Comparison of ENCODE assay signal across 8 mouse cellular contexts in the genomic region with DNA sequence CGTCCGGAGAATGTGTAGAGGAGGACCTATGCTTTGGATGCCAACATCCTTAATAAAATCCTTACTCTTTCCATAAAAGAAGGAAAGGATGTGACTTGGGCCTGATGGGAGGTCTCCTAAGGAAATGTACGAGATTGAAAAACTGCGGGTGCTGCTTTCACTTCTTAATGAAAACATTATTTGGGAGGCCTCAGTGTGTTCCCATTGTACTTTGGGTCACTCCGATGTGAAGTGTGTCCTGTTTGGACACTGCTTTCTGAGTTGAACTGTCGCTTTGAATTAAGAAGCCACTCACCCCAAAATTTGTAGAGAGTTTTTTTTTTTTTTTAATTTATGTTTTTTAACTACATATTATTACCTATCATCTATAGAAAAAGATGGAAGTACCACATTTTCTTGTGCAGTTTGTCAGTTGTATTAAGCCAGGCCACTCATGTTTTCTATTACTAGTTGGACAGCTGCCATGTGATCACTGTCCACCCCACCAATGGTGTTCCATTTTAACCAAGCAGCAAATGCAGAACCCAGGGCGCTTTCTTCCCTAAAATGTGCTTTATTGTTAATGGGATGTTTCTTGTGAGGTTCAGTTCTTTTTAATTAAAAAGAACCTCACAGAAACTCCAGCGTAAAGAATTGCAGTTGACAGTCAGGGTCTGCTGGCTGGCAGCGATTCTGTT. TPM values are rescaled to one million over a fixed set of nuclear protein-coding genes. Genes with fewer than 3 reads are reported as not detected.
DNase-seq lines count a peak whose midpoint lies in the region; ATAC-seq and TF ChIP-seq lines count a peak whose summit lies in the region.

No protein-coding gene starts in this region.

- no peak for TF ChIP-seq POLR2A in spleen, adult 2 months (IDR thresholded peaks at IDR 0.05; ENCODE audit: low read depth, low read length)

- H3K4me2 ChIP-seq in kidney, postnatal 0 days (ENCODE audit: low read length): peak overlapping the region; percentile 59
- H3K4me2 ChIP-seq in neural tube, embryonic 12.5 days (replicated peaks): peak overlapping the region; percentile 62

- H3K27me3 ChIP-seq in spleen, adult 2 months (ENCODE audit: control insufficient read depth, insufficient read depth, low read length): no peaks in the 10 kb centered on the region
- no peaks in the 10 kb centered on the region for H3K27me3 ChIP-seq in kidney, postnatal 0 days (ENCODE audit: insufficient read depth, low read length)
- H3K27me3 ChIP-seq in neural tube, embryonic 12.5 days (replicated peaks): no peaks in the 10 kb centered on the region

- no peaks in the 10 kb centered on the region for H3K9me3 ChIP-seq in kidney, postnatal 0 days (replicated peaks; ENCODE audit: low read length)
- H3K9me3 ChIP-seq in neural tube, embryonic 12.5 days: no peaks in the 10 kb centered on the region

- DNase-seq in adrenal gland, postnatal 14 days: peak; percentile 5
- DNase-seq in adrenal gland, adult 2 months: no peak
- DNase-seq in spleen, adult 2 months (ENCODE audit: low read depth in 1 of 2, low spot score in 2 of 2): no peak
- DNase-seq in spleen, postnatal 14 days (ENCODE audit: low spot score in 2 of 2): no peak
- peak; percentile 37 for DNase-seq in kidney, postnatal 0 days (ENCODE audit: low spot score)
- no peak for DNase-seq in ovary, postnatal 14 days (ENCODE audit: low spot score)
- DNase-seq in c-Kit-positive CD71-positive TER-119-positive erythroid progenitor cells, embryonic 14.5 days (ENCODE audit: low spot score): no peak

- 33% methylated on average over 9 of the region's 9 CpGs for WGBS in spleen, adult 2 months
- WGBS in kidney, postnatal 0 days: 19% methylated on average over 9 of the region's 9 CpGs
- 22% methylated on average over 9 of the region's 9 CpGs for WGBS in neural tube, embryonic 12.5 days

- no peak overlapping the region for H3K27ac ChIP-seq in spleen, adult 2 months (ENCODE audit: insufficient read depth, low read length)
- H3K27ac ChIP-seq in kidney, postnatal 0 days: peak overlapping the region; percentile 77
- peak overlapping the region; percentile 74; the same call in 1 of the 2 replicates for H3K27ac ChIP-seq in neural tube, embryonic 12.5 days

- peak overlapping the region; percentile 75 for H3K4me3 ChIP-seq in spleen, adult 2 months (ENCODE audit: extremely low read depth, insufficient read depth, insufficient read length)
- H3K4me3 ChIP-seq in kidney, postnatal 0 days (replicated peaks; ENCODE audit: low read depth, low read length): peak overlapping the region; percentile 57
- peak overlapping the region; percentile 64 for H3K4me3 ChIP-seq in neural tube, embryonic 12.5 days

- peak overlapping the region; percentile 70 for H3K9ac ChIP-seq in kidney, postnatal 0 days (ENCODE audit: low read depth, low read length)
- H3K9ac ChIP-seq in neural tube, embryonic 12.5 days: peak overlapping the region; percentile 64

- no peak for ATAC-seq in kidney, postnatal 0 days (replicated peaks; ENCODE audit: low FRiP score, low read depth)
- ATAC-seq in neural tube, embryonic 12.5 days (ENCODE audit: low FRiP score, low read depth): peak; percentile 8; the same call in 1 of the 2 replicates

- no peaks in the 10 kb centered on the region for H3K4me1 ChIP-seq in spleen, adult 2 months (ENCODE audit: control insufficient read depth, insufficient read depth, insufficient read length)
- H3K4me1 ChIP-seq in kidney, postnatal 0 days (replicated peaks; ENCODE audit: insufficient read depth, low read length): no peaks in the 10 kb centered on the region
- H3K4me1 ChIP-seq in neural tube, embryonic 12.5 days: peaks cover 3% of the 10 kb centered on the region; the same call in 1 of the 2 replicates

- H3K36me3 ChIP-seq in spleen, adult 2 months (ENCODE audit: control insufficient read depth, insufficient read depth, low read length): no peaks in the 10 kb centered on the region
- H3K36me3 ChIP-seq in kidney, postnatal 0 days (ENCODE audit: insufficient read depth, low read length): no peaks in the 10 kb centered on the region
- no peaks in the 10 kb centered on the region for H3K36me3 ChIP-seq in neural tube, embryonic 12.5 days

- TF ChIP-seq CTCF in spleen, adult 2 months (IDR thresholded peaks at IDR 0.05; ENCODE audit: extremely low read depth, insufficient read depth, insufficient read length, insufficient replicate concordance): no peak
- no peak for TF ChIP-seq CTCF in kidney, postnatal 0 days (IDR thresholded peaks at IDR 0.05; ENCODE audit: low read depth)

RNA-seq across cellular contexts. Expression of gene Brdt, which starts 29.2 kb away (rescaled TPM):
- total RNA-seq in adrenal gland, postnatal 14 days (2021): 3.5 and 4.5 TPM in 2 replicates
- total RNA-seq in adrenal gland, adult 2 months (2021): 1 to 10 TPM; 1.2 to 4.4 TPM
- polyA plus RNA-seq in adrenal gland, adult 2 months (2012; rRNA removed): 1.3 and 1.7 TPM in 2 replicates
- polyA plus RNA-seq in spleen, adult 2 months (2012; rRNA removed): 0.39 and 0.60 TPM in 2 replicates
- polyA plus RNA-seq in kidney, postnatal 0 days (2015; fragmentation: Nextera tagmentation; extraction: Ambion mirVana): 1.4 and 1.6 TPM in 2 replicates
- polyA plus RNA-seq in neural tube, embryonic 12.5 days (2016; fragmentation: Nextera tagmentation; extraction: Ambion mirVana): 1.8 and 2.1 TPM in 2 replicates

RNA-seq across cellular contexts. Expression of gene Ephx4, which starts 42.3 kb away (rescaled TPM):
- 0.74 and 0.86 TPM in 2 replicates for total RNA-seq in adrenal gland, postnatal 14 days (2021)
- 1 to 10 TPM in 1 of 2 experiments, under 1 TPM in 1; 0.89 to 1.5 TPM for total RNA-seq in adrenal gland, adult 2 months (2021)
- 1.1 TPM in 2 replicates for polyA plus RNA-seq in adrenal gland, adult 2 months (2012; rRNA removed)
- 0.12 and 0.26 TPM in 2 replicates for polyA plus RNA-seq in spleen, adult 2 months (2012; rRNA removed)
- 1.5 and 1.8 TPM in 2 replicates for polyA plus RNA-seq in kidney, postnatal 0 days (2015; fragmentation: Nextera tagmentation; extraction: Ambion mirVana)
- 1.5 TPM in 2 replicates for polyA plus RNA-seq in neural tube, embryonic 12.5 days (2016; fragmentation: Nextera tagmentation; extraction: Ambion mirVana)

Comparison
In these comparisons a context has a peak if more than half of its experiments do, and no peak if none do; other contexts are left out.
1. DNase-seq: peak in adrenal gland, postnatal 14 days (single experiment) and kidney, postnatal 0 days (single experiment); none in adrenal gland, adult 2 months (single experiment), spleen, adult 2 months (0 of 2), spleen, postnatal 14 days (0 of 2), ovary, postnatal 14 days (single experiment) and c-Kit-positive CD71-positive TER-119-positive erythroid progenitor cells, embryonic 14.5 days (single experiment).
2. Peak in every context shown above with its lines, with median percentiles within 50 percentile points of each other: H3K4me3 ChIP-seq.